8 mouse cellular contexts compared by ENCODE assay signal in genomic region chr2:116062251-116062651, GRCm38 (mm10). TPM values are rescaled to one million over a fixed set of nuclear protein-coding genes. Genes with fewer than 3 reads are reported as not detected.
DNase-seq lines count a peak whose midpoint lies in the region; ATAC-seq lines count a peak whose summit lies in the region.

No protein-coding gene starts in this region.

- H3K4me3 ChIP-seq in forebrain, embryonic 13.5 days: peak overlapping the region; percentile 91
- H3K4me3 ChIP-seq in intestine, embryonic 16.5 days (ENCODE audit: low read length): peak overlapping the region; percentile 69

- H3K9ac ChIP-seq in forebrain, embryonic 13.5 days: peak overlapping the region; percentile 100
- H3K9ac ChIP-seq in intestine, embryonic 16.5 days (ENCODE audit: low read depth, low read length): peak overlapping the region; percentile 88

- no peaks in the 10 kb centered on the region for H3K9me3 ChIP-seq in forebrain, embryonic 13.5 days (replicated peaks)
- H3K9me3 ChIP-seq in intestine, embryonic 16.5 days (ENCODE audit: control insufficient read depth, low read length): no peaks in the 10 kb centered on the region

- H3K36me3 ChIP-seq in forebrain, embryonic 13.5 days (ENCODE audit: poor library complexity, severe bottlenecking): peaks cover 35% of the 10 kb centered on the region
- H3K36me3 ChIP-seq in intestine, embryonic 16.5 days (ENCODE audit: control insufficient read depth, insufficient read depth, low read length): no peaks in the 10 kb centered on the region

- peak overlapping the region; percentile 86 for H3K4me2 ChIP-seq in forebrain, embryonic 13.5 days
- H3K4me2 ChIP-seq in intestine, embryonic 16.5 days (ENCODE audit: low read depth, low read length): peak overlapping the region; percentile 74

- H3K4me1 ChIP-seq in forebrain, embryonic 13.5 days: peaks cover 40% of the 10 kb centered on the region
- no peaks in the 10 kb centered on the region for H3K4me1 ChIP-seq in intestine, embryonic 16.5 days (ENCODE audit: control insufficient read depth, insufficient read depth, low read length)

- 1% methylated on average over 20 of the region's 20 CpGs for WGBS in forebrain, embryonic 13.5 days
- WGBS in intestine, embryonic 16.5 days: under 1% methylated on average over 20 of the region's 20 CpGs

- no peak for ATAC-seq in forebrain, embryonic 13.5 days
- no peak for ATAC-seq in intestine, embryonic 16.5 days

- 0 out of 2 replicates have a peak, but pooled peaks cover 3% of the 10 kb centered on the region for H3K27me3 ChIP-seq in forebrain, embryonic 13.5 days
- H3K27me3 ChIP-seq in intestine, embryonic 16.5 days (replicated peaks; ENCODE audit: control insufficient read depth, insufficient read depth, low read length): peaks cover 9% of the 10 kb centered on the region; the same call in 1 of the 2 replicates

- peak; percentile 26 for DNase-seq in kidney, adult 9 months
- no peak for DNase-seq in kidney, adult 8-10 months
- DNase-seq in lung, postnatal 10 days: peak; percentile 53
- no peak for DNase-seq in frontal cortex, adult 2 months (ENCODE audit: extremely low spot score in 1 of 2, low spot score in 1 of 2)
- DNase-seq in layer of hippocampus, adult 11-12 months (ENCODE audit: low spot score): no peak
- no peak for DNase-seq in frontal cortex, postnatal 10 days (ENCODE audit: low spot score in 2 of 2)

- peak overlapping the region; percentile 98 for H3K27ac ChIP-seq in forebrain, embryonic 13.5 days
- peak overlapping the region; percentile 96 for H3K27ac ChIP-seq in intestine, embryonic 16.5 days (ENCODE audit: low read length)

RNA-seq across cellular contexts. Expression of gene Meis2, which starts 3.4 kb away (rescaled TPM):
- polyA plus RNA-seq in forebrain, embryonic 13.5 days (2015; fragmentation: Nextera tagmentation; extraction: Ambion mirVana): 128 and 130 TPM in 2 replicates
- polyA plus RNA-seq in intestine, embryonic 16.5 days (2015; fragmentation: Nextera tagmentation; extraction: Ambion mirVana): 25.7 and 26.8 TPM in 2 replicates
- polyA plus RNA-seq in frontal cortex, adult 2 months (2012; rRNA removed): 372 and 452 TPM in 2 replicates

Comparison
In these comparisons a context has a peak if more than half of its experiments do, and no peak if none do; other contexts are left out.
1. DNase-seq: peak in kidney, adult 9 months (single experiment) and lung, postnatal 10 days (single experiment); none in kidney, adult 8-10 months (0 of 2), frontal cortex, adult 2 months (0 of 2), layer of hippocampus, adult 11-12 months (single experiment) and frontal cortex, postnatal 10 days (0 of 2).